Mouse (Mus musculus) thymus, adult 2 months (tissue): ENCODE data around the gene Sash3.

Experiments used
- CTCF ChIP-seq: fragments of 200-500 bp; IDR thresholded peaks from 2 replicates; pipeline ENCODE4 v1.5.1; 2012; ENCODE audit warnings: mild to moderate bottlenecking, control low read depth, low read length, moderate library complexity, borderline replicate concordance; ENCODE audit not compliant: control insufficient read depth, poor library complexity, insufficient read depth; ENCODE audit errors: extremely low read depth
- POLR2A ChIP-seq: fragments of 200-500 bp; IDR thresholded peaks from 2 replicates; pipeline ENCODE4 v1.6.1; 2012; ENCODE audit warnings: mild to moderate bottlenecking, low read length, control low read depth, moderate library complexity; ENCODE audit not compliant: control insufficient read depth, poor library complexity, insufficient read depth; ENCODE audit errors: extremely low read depth

DNA sequence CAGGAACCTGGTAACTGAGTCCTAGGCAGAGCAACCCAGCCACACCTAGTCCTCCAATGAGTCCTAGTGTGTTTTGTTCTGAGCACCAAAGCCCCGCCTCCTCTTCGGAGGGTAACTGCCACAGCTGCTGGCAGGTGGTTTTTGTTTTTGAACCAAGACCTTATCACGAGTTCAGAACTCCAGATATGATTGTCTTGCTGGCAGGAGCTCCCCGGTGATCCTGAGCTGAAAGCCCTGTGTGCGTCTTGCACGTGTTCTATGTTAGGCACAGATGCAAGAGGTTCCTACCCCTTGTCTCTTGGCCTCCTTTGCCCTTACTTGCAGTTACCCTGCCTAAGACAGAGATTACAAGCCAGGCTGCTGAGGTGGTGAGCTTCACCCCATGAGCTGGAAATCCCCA is 4.8 kb upstream of the Sash3 start:
- TF ChIP-seq POLR2A: no peak
- TF ChIP-seq CTCF: no peak
